8 mouse cellular contexts compared by ENCODE assay signal in the genomic region with DNA sequence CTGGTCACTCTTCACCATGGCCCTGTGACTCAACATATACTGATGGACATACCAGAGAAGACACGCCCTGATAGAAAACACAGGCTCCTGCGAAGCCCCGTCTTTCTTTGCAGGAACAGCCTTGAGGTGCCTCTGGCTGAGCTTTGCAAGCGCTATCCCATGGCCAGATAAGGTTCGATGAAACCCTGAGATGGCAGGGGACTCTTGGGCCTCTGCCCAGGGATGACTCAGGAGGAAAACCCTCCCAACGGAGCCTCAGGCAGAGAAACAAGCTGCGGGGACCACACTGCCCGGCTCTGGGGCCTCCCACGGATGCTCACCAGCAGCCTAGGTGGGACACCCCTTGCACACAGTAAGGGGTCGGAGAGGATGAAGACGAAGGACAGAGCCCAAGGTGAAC.
DNase-seq lines count a peak whose midpoint lies in the region; ATAC-seq and TF ChIP-seq lines count a peak whose summit lies in the region.
"Had no signal": no experiment of that assay in that cellular context is flagged by ENCODE, and none has a peak within 500 bp of the region (broad histone marks: within the 10 kb centered on the region; RNA-seq: fewer than 3 reads in every experiment).

No protein-coding gene starts in this region.

- DNase-seq in lung, postnatal 0 days (ENCODE audit: low spot score): peak; percentile 25
- DNase-seq in lung, postnatal 25 days (ENCODE audit: low spot score): no peak
- peak; percentile 90 for DNase-seq in adrenal gland, postnatal 25 days
- no peak for DNase-seq in heart, postnatal 0 days (ENCODE audit: low spot score)
- no peak for DNase-seq in right cerebral cortex, adult 2 months (ENCODE audit: low spot score in 2 of 2)
- DNase-seq in spleen, postnatal 36 days (ENCODE audit: low spot score in 2 of 2): no peak

- H3K27me3 ChIP-seq in lung, postnatal 0 days (replicated peaks; ENCODE audit: insufficient read depth, low read length): no peaks in the 10 kb centered on the region
- H3K27me3 ChIP-seq in heart, postnatal 0 days (ENCODE audit: control insufficient read depth, insufficient read depth, low read length): no peaks in the 10 kb centered on the region
- no peaks in the 10 kb centered on the region for H3K27me3 ChIP-seq in stomach, embryonic 16.5 days (ENCODE audit: control insufficient read depth, insufficient read depth, low read length)

- no peak for TF ChIP-seq EP300 in lung, postnatal 0 days (IDR thresholded peaks at IDR 0.05)
- no peak for TF ChIP-seq EP300 in heart, postnatal 0 days (IDR thresholded peaks at IDR 0.05; ENCODE audit: low read depth)

- H3K9me3 ChIP-seq in lung, postnatal 0 days (ENCODE audit: low read length): no peaks in the 10 kb centered on the region
- H3K9me3 ChIP-seq in heart, postnatal 0 days (replicated peaks; ENCODE audit: control insufficient read depth, low read length): no peaks in the 10 kb centered on the region
- H3K9me3 ChIP-seq in stomach, embryonic 16.5 days (replicated peaks; ENCODE audit: control insufficient read depth, low read length): no peaks in the 10 kb centered on the region

- 45% methylated on average over 11 of the region's 11 CpGs for WGBS in lung, postnatal 0 days
- WGBS in heart, postnatal 0 days: 23% methylated on average over 11 of the region's 11 CpGs
- WGBS in stomach, embryonic 16.5 days: 45% methylated on average over 11 of the region's 11 CpGs

- peak; percentile 18; the same call in 1 of the 2 replicates for ATAC-seq in lung, postnatal 0 days
- ATAC-seq in heart, postnatal 0 days (ENCODE audit: insufficient read depth, low read depth): no peak
- 0 out of 2 replicates have a peak, but pooled peaks have one; percentile 43 for ATAC-seq in stomach, embryonic 16.5 days (ENCODE audit: insufficient read depth, low FRiP score)

- peaks cover 3% of the 10 kb centered on the region; the same call in 1 of the 2 replicates for H3K36me3 ChIP-seq in lung, postnatal 0 days (ENCODE audit: insufficient read depth, low read length)
- H3K36me3 ChIP-seq in heart, postnatal 0 days (replicated peaks; ENCODE audit: control insufficient read depth, insufficient read depth, low read length): peaks cover 15% of the 10 kb centered on the region
- H3K36me3 ChIP-seq in stomach, embryonic 16.5 days (ENCODE audit: control insufficient read depth, insufficient read depth, low read length): no peaks in the 10 kb centered on the region

- H3K4me2 ChIP-seq in lung, postnatal 0 days (replicated peaks; ENCODE audit: low read depth, low read length): no peak overlapping the region
- no peak overlapping the region for H3K4me2 ChIP-seq in heart, postnatal 0 days (ENCODE audit: low read depth, low read length)
- no peak overlapping the region for H3K4me2 ChIP-seq in stomach, embryonic 16.5 days (ENCODE audit: low read depth, low read length)

- no peak overlapping the region for H3K4me3 ChIP-seq in lung, postnatal 0 days (ENCODE audit: low read depth, low read length)
- no peak overlapping the region for H3K4me3 ChIP-seq in heart, postnatal 0 days (ENCODE audit: low read depth, low read length)
- H3K4me3 ChIP-seq in stomach, embryonic 16.5 days (replicated peaks; ENCODE audit: low read length): no peak overlapping the region

- H3K27ac ChIP-seq in lung, postnatal 0 days (ENCODE audit: low read length): no peak overlapping the region
- no peak overlapping the region for H3K27ac ChIP-seq in heart, postnatal 0 days (ENCODE audit: low read depth)
- peak overlapping the region; percentile 40 for H3K27ac ChIP-seq in stomach, embryonic 16.5 days (ENCODE audit: low read length)
- H3K27ac ChIP-seq: liver, embryonic 14.5 days had no signal

- H3K9ac ChIP-seq in lung, postnatal 0 days (replicated peaks; ENCODE audit: low read depth): no peak overlapping the region
- H3K9ac ChIP-seq in heart, postnatal 0 days (replicated peaks; ENCODE audit: low read depth, low read length): 0 out of 2 replicates have a peak overlapping the region, but pooled peaks have one; percentile 4
- 0 out of 2 replicates have a peak overlapping the region, but pooled peaks have one; percentile 24 for H3K9ac ChIP-seq in stomach, embryonic 16.5 days (ENCODE audit: low read length)
- H3K9ac ChIP-seq: liver, embryonic 14.5 days had no signal

- TF ChIP-seq CTCF in lung, postnatal 0 days (IDR thresholded peaks at IDR 0.05): no peak
- no peak for TF ChIP-seq CTCF in heart, postnatal 0 days (IDR thresholded peaks at IDR 0.05; ENCODE audit: low read depth)

- H3K4me1 ChIP-seq in lung, postnatal 0 days (ENCODE audit: insufficient read depth, low read depth, low read length): no peaks in the 10 kb centered on the region
- H3K4me1 ChIP-seq in heart, postnatal 0 days (ENCODE audit: control insufficient read depth, insufficient read depth): peaks cover 52% of the 10 kb centered on the region
- H3K4me1 ChIP-seq in stomach, embryonic 16.5 days (ENCODE audit: control insufficient read depth, insufficient read depth, low read length): peaks cover 64% of the 10 kb centered on the region

Comparison
In these comparisons a context has a peak if more than half of its experiments do, and no peak if none do; other contexts are left out.
1. DNase-seq: peak in lung, postnatal 0 days (single experiment) and adrenal gland, postnatal 25 days (single experiment); none in lung, postnatal 25 days (single experiment), heart, postnatal 0 days (single experiment), right cerebral cortex, adult 2 months (0 of 2) and spleen, postnatal 36 days (0 of 2).